Mouse (Mus musculus) spleen, adult 2 months (tissue): ENCODE data around the gene Tmem252. TPM values are rescaled to one million over a fixed set of nuclear protein-coding genes. Genes with fewer than 3 reads are reported as not detected.

ENCODE experiments used
- DNase-seq, 2 experiments: peaks; one replicate each; pipeline versions ENCODE4 v3.0.0 to v3.0.0-alpha.2; 2012 to 2021; ENCODE audit warnings: low spot score in 2 of 2, low read depth in 1 of 2
- H3K27ac ChIP-seq: fragments of 200-500 bp; 2 replicates; pipeline ENCODE4 v1.5.1; 2012; ENCODE audit warnings: low read length, inconsistent platforms; ENCODE audit not compliant: insufficient read depth
- H3K27me3 ChIP-seq: fragments of 200-500 bp; 2 replicates; pipeline ENCODE4 v1.6.1; 2012; ENCODE audit warnings: mild to moderate bottlenecking, moderate library complexity, low read length, inconsistent platforms; ENCODE audit not compliant: control insufficient read depth, insufficient read depth
- H3K36me3 ChIP-seq: fragments of 200-500 bp; 2 replicates; pipeline ENCODE4 v1.6.1; 2012; ENCODE audit warnings: mild to moderate bottlenecking, low read length, inconsistent platforms; ENCODE audit not compliant: control insufficient read depth, insufficient read depth
- H3K4me1 ChIP-seq: fragments of 200-500 bp; 2 replicates; pipeline ENCODE4 v1.6.1; 2011; ENCODE audit warnings: inconsistent platforms; ENCODE audit not compliant: control insufficient read depth, insufficient read depth, insufficient read length
- H3K4me3 ChIP-seq: fragments of 200-500 bp; 2 replicates; pipeline ENCODE4 v1.5.1; 2011; ENCODE audit warnings: mild to moderate bottlenecking, inconsistent platforms; ENCODE audit not compliant: insufficient read depth, insufficient read length; ENCODE audit errors: extremely low read depth
- CTCF ChIP-seq: fragments of 200-500 bp; IDR thresholded peaks from 2 replicates; pipeline ENCODE4 v1.5.1; 2011; ENCODE audit warnings: mild to moderate bottlenecking, inconsistent platforms; ENCODE audit not compliant: insufficient read depth, insufficient read length, insufficient replicate concordance; ENCODE audit errors: extremely low read depth
- POLR2A ChIP-seq: fragments of 200-500 bp; IDR thresholded peaks from 2 replicates; pipeline ENCODE4 v1.6.1; 2011; ENCODE audit warnings: low read depth, low read length, inconsistent platforms
- WGBS: fragments of 180-500 bp; shearing (Covaris S2); methylation state at CpG from one replicate; pipeline ENCODE4 v1.1.7; 2018; 5-methylcytosine and 5-hydroxymethylcytosine counted together
- polyA plus RNA-seq: library from polyadenylated mRNA; depleted of rRNA; stranded (reverse); fragments of >200 nt; gene quantifications from 2 replicates; pipeline ENCODE4 v1.2.3, GENCODE M21; 2012; rRNA removed

Tmem252 gene
- polyA plus RNA-seq, 1 experiment = 0.05 TPM

GRCm38 (mm10) chr19:24719504-24719903 lies 45.7 kb downstream of the Tmem252 start:
- 81% methylated on average over 4 of the region's 4 CpGs for WGBS

GRCm38 (mm10) chr19:24720448-24720847 lies 46.6 kb downstream of the Tmem252 start:
- DNase-seq = no peak
- Histone ChIP-seq H3K27ac (no peak overlapping the region), H3K4me3 (no peak overlapping the region), H3K4me1 (no peaks in the 10 kb centered on the region), H3K36me3 (no peaks in the 10 kb centered on the region), H3K27me3 (no peaks in the 10 kb centered on the region)
- TF ChIP-seq CTCF (no peak), POLR2A (no peak)

More at GRCm38 (mm10) chr19:24719504-24719903, 45.7 kb downstream of the Tmem252 start:
- H3K4me1 ChIP-seq = no peaks in the 10 kb centered on the region
- no peak overlapping the region for H3K4me3 ChIP-seq
- no peaks in the 10 kb centered on the region for H3K36me3 ChIP-seq
- no peaks in the 10 kb centered on the region for H3K27me3 ChIP-seq
- no peak overlapping the region for H3K27ac ChIP-seq
- TF ChIP-seq POLR2A (no peak), CTCF (no peak)
- no peak for DNase-seq

GRCm38 (mm10) chr19:24724362-24724761 lies 50.6 kb downstream of the Tmem252 start:
- TF ChIP-seq CTCF (no peak), POLR2A (no peak)
- DNase-seq = no peak
- no peaks in the 10 kb centered on the region for H3K4me1 ChIP-seq
- WGBS = 89% methylated on average over 10 of the region's 10 CpGs
- H3K36me3 ChIP-seq = no peaks in the 10 kb centered on the region
- H3K4me3 ChIP-seq = no peak overlapping the region
- H3K27ac ChIP-seq = no peak overlapping the region
- no peaks in the 10 kb centered on the region for H3K27me3 ChIP-seq

DNA sequence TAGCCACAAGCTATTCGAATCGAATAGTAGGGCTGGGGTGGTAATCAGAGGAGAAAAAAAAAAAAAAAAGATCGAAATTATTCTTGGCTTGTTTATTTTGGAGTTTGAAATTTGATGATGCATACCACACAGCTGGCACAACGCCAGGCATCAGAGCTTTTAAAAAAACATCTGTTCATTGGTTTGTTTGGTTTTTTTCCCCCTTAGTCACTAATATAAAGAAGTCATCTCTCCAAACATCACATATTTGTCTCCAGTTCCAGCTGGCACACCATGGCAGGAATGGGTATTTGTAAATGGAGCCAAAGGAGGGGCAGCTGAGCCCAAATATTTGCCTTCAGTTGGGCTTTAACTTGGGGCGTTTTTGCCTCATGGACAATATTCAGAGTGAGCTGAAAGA lies 56.9 kb downstream of the Tmem252 start:
- TF ChIP-seq POLR2A = no peak
- no peak for TF ChIP-seq CTCF
- Histone ChIP-seq H3K27ac (no peak overlapping the region), H3K4me3 (no peak overlapping the region), H3K27me3 (no peaks in the 10 kb centered on the region), H3K4me1 (no peaks in the 10 kb centered on the region), H3K36me3 (no peaks in the 10 kb centered on the region)
- 59% methylated on average over 5 of the region's 5 CpGs for WGBS
- no peak for DNase-seq

Other genes starting within 250 kb of the Tmem252 start
- 20.3 and 23.6 TPM in 2 replicates for gene Fam122a, start 196.7 kb upstream of the Tmem252 start, polyA plus RNA-seq
- 2.7 and 3.1 TPM in 2 replicates for gene Pip5k1b, start 118.1 kb upstream of the Tmem252 start, polyA plus RNA-seq
- 0.44 and 0.62 TPM in 2 replicates for gene Pgm5, start 187.8 kb downstream of the Tmem252 start, polyA plus RNA-seq
- gene Gm10053, start 201.7 kb downstream of the Tmem252 start, polyA plus RNA-seq = 1.1 and 1.2 TPM in 2 replicates
- 0.13 and 0.20 TPM in 2 replicates for gene Foxd4, start 227.2 kb downstream of the Tmem252 start, polyA plus RNA-seq